Mouse (Mus musculus): ENCODE measurements around the gene Mcidas.
"Not testable (repeated sequence)": the region's sequence is repeated elsewhere in the genome, so short reads cannot be mapped to it uniquely, and the experiment has no call there.

Mcidas gene

GRCm38 (mm10) chr13:113012683-113013082 is 19.0 kb downstream of the Mcidas start:
- DNase-seq (ENCODE audit: low spot score in 2 of 2) = no peak

DNA sequence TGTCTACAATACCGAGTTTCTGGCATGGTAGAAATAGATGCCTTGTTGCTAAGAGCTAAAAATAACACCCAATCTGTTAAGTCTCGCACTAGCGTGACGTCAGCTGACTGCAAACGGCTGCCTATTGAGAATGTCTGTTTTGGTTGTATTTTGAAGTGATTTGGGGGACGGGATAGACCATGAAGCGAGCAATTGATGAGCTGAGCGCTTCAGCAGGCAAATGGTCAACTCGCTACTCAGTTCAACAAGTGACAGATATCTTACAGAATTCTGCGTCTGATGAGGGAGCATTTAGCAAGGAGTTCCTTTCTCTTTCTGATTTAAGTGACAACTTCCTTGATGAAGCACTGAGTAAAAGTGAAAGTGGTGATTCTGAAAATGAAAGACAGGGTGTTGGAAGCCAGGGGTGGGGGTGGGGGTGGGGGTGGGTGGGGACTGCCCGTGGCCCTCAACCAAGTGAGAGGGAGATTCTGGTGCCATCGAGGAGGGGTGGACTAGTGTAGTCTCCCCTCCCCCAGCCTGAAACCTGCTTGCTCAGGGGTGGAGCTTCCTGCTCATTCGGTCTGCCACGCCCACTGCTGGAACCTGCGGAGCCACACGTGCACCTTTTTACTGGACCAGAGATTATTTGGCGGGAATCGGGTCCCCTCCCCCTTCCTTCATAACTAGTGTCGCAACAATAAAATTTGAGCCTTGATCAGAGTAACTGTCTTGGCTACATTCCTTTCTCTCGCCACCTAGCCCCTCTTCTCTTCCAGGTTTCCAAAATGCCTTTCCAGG is 19.7 kb downstream of the Mcidas start:
- not testable (repeated sequence) for DNase-seq (ENCODE audit: low spot score in 2 of 2)

DNA sequence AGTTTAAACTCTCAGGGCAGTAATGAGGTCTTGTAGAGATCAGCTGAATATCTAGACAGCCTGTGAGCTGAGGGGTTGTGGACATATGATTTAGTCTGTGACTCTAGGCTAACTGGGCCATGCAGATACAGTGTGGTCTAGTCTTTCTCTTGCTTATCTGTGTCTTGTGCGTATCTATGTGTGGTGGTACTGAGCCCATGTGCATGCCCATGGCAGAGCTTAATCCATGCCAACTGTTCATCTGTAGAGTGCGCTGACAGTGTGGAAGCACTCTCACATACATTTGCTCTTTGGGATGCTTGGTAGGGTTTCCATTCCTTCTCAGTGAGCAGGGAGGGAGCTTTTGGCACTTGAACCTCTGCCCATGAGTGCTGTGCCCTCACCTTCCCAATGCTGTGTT is 27.9 kb downstream of the Mcidas start:
- no peak for DNase-seq (ENCODE audit: low spot score in 2 of 2)

DNA sequence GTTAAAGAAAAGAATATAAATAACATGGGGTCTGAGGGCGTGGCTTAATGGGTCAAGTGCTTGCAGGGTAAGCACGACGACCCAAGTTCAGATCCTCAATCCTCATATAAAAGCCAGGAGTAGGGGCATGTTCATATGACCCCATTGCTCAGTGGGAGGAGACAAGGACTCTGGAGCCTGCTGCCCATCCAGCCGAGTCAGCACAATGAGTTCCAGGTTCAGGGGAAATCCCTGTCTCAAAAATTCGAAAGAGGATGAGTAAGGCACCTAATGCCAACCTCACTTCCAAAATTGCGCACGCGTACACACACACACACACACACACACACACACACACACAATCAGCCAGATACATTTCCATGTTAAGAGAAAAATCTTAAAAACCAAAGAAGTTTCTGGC is 28.8 kb downstream of the Mcidas start:
- DNase-seq (ENCODE audit: low spot score in 2 of 2) = no peak

DNA sequence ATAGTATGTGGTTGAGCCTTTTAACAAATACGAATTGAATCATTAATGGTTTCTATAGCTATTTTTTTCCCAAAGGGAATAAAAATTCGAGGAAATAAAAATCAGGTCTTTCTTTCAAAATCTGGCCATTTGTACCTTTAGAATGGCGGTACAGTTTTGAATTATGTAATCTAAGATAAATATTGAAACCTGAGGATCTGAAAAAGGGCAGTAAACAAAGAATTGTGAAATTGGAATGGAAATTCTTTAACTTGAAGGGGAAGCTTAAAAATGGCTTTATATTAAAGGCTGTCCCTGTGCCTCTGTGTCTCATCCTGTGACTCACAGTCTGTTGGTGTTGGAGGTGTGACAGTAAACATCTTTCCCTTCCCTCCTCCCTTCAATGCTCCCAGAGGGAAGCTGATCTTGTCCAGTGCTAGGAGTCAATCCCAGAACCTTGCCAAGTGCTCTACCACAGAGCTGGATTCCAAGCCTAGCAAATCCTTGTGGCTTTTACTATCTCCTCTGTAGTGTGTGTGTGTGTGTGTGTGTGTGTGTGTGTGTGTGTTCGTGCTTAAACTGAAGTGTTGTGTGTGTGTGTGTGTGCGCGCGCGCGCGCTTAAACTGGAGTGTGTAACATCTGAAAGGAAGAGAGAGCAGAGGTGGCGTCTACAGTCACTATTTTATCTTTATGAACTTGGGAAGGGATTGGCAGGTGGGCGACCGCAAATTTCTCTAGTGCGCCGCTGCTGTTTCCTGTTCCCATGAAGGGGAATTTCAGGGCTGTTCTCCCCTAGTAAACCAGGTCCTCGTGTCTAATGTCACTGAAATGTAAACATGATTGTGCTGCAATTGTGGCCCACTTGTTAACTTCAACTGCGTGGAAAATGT is 29.9 kb downstream of the Mcidas start:
- DNase-seq (ENCODE audit: low spot score in 2 of 2) = no peak

GRCm38 (mm10) chr13:113031351-113031750 is 37.7 kb downstream of the Mcidas start:
- DNase-seq (ENCODE audit: low spot score in 2 of 2) = no peak

DNA sequence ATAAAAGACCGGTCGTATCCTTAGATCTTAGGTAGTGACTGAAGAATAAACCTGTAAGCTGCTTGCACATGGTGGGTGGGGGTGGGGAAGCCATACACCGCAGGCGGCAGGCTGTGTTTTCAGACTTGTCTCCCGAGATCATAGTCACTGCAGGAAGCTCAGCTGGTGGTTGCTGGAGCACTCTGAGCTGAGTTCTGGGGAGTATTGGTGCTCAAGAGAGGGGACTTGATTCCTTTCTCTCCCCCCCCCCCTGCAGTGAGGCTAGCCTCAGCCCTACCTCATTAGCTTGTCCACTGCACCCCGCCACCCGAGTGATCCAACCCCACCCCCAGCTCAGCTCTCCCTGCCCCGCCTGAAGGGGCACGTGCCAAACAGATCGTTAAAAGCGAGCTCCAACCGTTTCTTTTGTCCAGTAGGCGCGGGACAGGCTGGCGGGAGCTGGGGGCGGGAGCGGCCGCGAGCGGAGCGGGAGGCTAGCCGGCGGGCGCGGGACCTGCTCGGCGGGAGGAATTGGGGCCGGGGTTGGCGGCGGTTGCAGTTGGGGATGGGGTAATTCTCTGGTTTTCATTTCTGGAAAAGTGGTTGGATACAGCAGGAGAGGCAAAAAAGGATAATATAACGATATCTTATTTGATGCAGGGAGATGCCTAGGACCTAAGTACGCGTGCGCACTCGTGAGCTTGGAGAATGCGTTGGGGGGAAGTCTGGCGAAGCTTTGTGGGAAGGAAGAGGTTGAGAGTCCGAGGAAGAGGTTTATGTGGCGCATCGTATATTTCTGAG is 38.3 kb downstream of the Mcidas start:
- DNase-seq (ENCODE audit: low spot score in 2 of 2) = peak; percentile 57 to 64

DNA sequence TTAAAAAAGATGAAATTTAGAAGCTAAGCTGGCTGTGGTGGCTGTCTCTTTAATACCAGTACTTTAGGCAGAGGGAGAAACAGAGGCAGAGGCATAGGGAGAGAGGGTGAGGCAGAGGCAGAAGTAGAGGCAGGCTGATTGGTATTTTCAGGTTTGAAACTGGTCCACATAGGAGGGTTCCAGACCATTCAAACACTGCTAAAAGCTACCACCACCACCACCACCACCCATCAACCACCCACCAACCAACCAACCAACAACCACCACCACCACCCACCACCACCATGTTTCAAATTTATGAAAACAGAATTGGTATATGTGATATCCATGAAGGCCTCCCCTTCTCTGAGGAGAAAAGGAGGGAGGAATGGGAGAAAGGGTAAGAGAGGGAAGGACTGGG is 39.2 kb downstream of the Mcidas start:
- DNase-seq (ENCODE audit: low spot score in 2 of 2) = no peak

DNA sequence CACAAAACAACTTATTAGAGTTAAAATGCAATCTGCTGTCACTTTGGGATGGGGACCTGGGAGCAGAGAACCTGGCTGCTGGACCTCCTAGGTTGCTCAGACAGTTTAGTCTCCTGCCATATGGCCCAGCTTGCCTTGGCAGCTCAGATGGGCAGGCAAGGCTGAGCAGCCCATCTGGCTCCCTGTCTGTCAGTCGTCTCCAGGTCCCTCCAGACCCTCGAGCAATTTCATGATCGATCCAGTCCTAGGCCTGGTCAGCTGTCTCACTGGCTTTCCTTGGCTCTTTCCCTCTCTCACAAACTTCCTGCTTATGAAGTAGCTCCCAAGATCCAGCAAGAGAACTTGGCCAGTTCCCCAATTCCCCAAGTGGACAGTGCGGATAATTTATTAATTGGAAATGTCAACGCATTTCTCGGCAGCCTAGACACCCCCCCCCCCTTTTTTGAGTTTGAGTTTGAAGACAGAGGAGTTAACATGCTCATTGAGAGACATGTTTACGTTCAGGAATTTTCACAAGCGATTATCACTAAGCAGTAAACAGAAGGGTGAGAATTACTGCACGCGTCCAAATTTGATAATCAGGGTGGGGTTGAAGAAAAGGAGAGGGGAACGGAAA is 40.7 kb downstream of the Mcidas start:
- no peak for DNase-seq (ENCODE audit: low spot score in 2 of 2)

- DNase-seq (ENCODE audit: low spot score in 2 of 2) = peak; percentile 50 to 68
Measured at GRCm38 (mm10) chr13:113034950-113035421, 41.3 kb downstream of the Mcidas start, which contains the start of gene Cdc20b. Gene Cdc20b, plus strand, starts transcription at chr13:113035111.

DNA sequence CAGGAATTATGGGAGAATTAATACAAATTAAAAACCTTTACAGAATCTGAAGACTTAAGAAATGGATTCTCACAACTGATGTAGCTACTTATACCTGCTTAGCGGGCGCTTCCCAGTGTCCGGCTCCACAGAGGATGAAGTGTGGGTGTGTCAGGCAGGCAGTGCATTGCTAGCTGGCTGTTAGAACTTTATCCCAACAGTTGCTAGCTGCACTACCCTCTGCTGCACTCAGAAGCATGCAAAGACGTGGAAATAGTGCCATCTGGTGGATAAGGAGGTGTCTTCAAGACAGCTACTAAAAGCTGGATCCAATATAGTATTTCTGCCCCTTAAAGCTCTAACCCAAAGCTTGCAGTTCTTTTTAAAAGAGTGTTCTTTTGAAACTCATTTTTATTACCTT is 42.2 kb downstream of the Mcidas start:
- DNase-seq (ENCODE audit: low spot score in 2 of 2) = peak; percentile 82 to 83

DNA sequence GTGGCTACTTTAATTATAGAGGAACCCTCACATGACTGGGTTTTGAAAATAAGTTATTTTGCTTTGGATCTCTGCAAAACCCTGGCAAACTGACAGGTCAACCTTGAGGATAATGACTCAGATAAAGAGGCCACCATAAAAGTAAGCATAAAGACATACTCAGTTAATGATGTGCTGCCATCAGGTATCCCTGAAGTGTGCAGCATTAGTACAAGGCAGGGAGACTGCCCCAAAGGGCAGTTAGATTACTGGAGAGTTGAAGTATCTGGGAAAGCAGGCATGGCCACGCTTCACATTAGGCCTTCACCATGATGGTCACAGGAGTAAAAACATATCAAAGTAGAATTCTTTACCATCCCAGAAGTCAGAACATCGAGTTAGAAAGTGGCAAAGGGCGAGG is 51.2 kb downstream of the Mcidas start:
- no peak for DNase-seq (ENCODE audit: low spot score in 2 of 2)

GRCm38 (mm10) chr13:113045458-113046110 is 51.9 kb downstream of the Mcidas start:
- no peak for DNase-seq (ENCODE audit: low spot score in 2 of 2)

DNA sequence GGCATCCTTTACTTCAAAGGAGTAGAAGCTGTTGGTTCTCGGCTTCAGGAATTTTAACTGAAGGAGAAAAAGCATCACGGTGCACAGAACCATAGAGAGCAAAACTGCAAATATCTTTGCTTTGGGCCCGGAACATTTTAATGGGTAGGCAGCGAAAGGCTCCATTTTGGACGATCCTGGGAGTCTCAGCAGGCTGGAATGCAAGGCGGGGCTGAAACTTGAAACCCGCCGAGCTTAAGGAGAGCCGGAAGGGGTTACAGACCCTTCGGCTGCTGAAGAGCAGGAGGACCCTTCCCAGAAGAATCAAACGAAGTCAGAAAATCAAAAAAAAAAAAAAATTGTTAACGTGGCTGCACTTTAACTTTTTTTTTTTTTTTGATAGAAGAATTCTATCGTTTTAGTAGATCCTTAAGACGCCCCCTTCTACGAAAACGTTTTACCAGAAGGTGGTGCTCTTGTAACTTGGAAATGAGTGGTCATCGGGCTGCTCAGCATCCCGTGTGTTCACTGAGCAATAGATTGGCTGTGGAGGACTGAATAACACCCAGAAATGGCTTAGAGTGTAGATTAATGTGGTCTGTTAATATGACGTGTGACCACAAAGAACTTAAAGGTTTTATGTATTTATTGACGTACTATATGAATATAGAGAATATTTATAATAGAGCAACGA is 52.7 kb downstream of the Mcidas start, which contains the start of gene Gpx8:
Gene Gpx8 (minus strand): TSS at position 200 of the 673 bp plus-strand sequence.
- DNase-seq (ENCODE audit: low spot score in 2 of 2) = peak; percentile 49 to 61

- no peak for DNase-seq (ENCODE audit: low spot score in 2 of 2)
Measured at GRCm38 (mm10) chr13:113047018-113047417, 53.4 kb downstream of the Mcidas start.

- no peak for DNase-seq (ENCODE audit: low spot score in 2 of 2)
Measured at GRCm38 (mm10) chr13:113047647-113048046, 54.0 kb downstream of the Mcidas start.

All from right cerebral cortex, postnatal 10 days (tissue).